Mouse (Mus musculus) stomach, embryonic 14.5 days (tissue): ENCODE results near the gene Gm44503. TPM values are rescaled to one million over a fixed set of nuclear protein-coding genes. Genes with fewer than 3 reads are reported as not detected.

Source experiments
- ATAC-seq: fragments of 200-750 bp; cut with Nextera tagmentation; 2 replicates; pipeline ENCODE4 v1.8.0; 2017; ENCODE audit warnings: low read depth, moderate TSS enrichment; ENCODE audit not compliant: insufficient number of reproducible peaks, insufficient read depth, low FRiP score
- H3K27ac ChIP-seq: fragments of 300-500 bp; sonication (generic); 2 replicates; pipeline ENCODE4 v1.5.1; 2014; ENCODE audit warnings: mild to moderate bottlenecking, low read length, moderate library complexity, mixed read lengths
- H3K27me3 ChIP-seq: fragments of 300-500 bp; sonication (generic); 2 replicates; pipeline ENCODE4 v1.6.1; 2014; ENCODE audit warnings: low read length, control low read depth, mixed read lengths; ENCODE audit not compliant: control insufficient read depth, insufficient read depth
- H3K36me3 ChIP-seq: fragments of 300-500 bp; sonication (generic); 2 replicates; pipeline ENCODE4 v1.6.1; 2014; ENCODE audit warnings: mild to moderate bottlenecking, control low read depth, low read length, moderate library complexity, mixed read lengths; ENCODE audit not compliant: control insufficient read depth, insufficient read depth
- H3K4me1 ChIP-seq: fragments of 300-500 bp; sonication (generic); 2 replicates; pipeline ENCODE4 v1.6.1; 2014; ENCODE audit warnings: low read length, control low read depth, mixed read lengths; ENCODE audit not compliant: control insufficient read depth, insufficient read depth
- H3K4me2 ChIP-seq: fragments of 300-500 bp; sonication (generic); replicated peaks from 2 replicates; pipeline ENCODE4 v1.6.1; 2014; ENCODE audit warnings: low read depth, low read length, control low read depth
- H3K4me3 ChIP-seq: fragments of 300-500 bp; sonication (generic); 2 replicates; pipeline ENCODE4 v1.5.1; 2014; ENCODE audit warnings: low read depth, low read length, control low read depth
- H3K9ac ChIP-seq: fragments of 300-500 bp; sonication (generic); replicated peaks from 2 replicates; pipeline ENCODE4 v1.6.1; 2014; ENCODE audit warnings: low read depth, mild to moderate bottlenecking, control low read depth, low read length, moderate library complexity, mixed read lengths
- H3K9me3 ChIP-seq: fragments of 300-500 bp; sonication (generic); 2 replicates; pipeline ENCODE4 v1.6.1; 2016; ENCODE audit warnings: low read depth, low read length, control low read depth; ENCODE audit not compliant: control insufficient read depth
- WGBS: fragments of 180-500 bp; shearing (Covaris S2); extraction: QIAGEN DNeasy Blood & Tissue Kit; methylation state at CpG from one replicate; pipeline ENCODE4 v1.1.7; 2014; 5-methylcytosine and 5-hydroxymethylcytosine counted together
- polyA plus RNA-seq: library from polyadenylated mRNA; unstranded; fragments of >200 nt; fragmentation: Nextera tagmentation; extraction: Ambion mirVana; gene quantifications from 2 replicates; pipeline ENCODE4 v1.2.1, GENCODE M21; 2014

Gm44503 gene
- polyA plus RNA-seq, 1 experiment from 2014 or later = not detected

GRCm38 (mm10) chr9:73001314-73002011 lies 42.8 kb downstream of the Gm44503 start:
- H3K27ac ChIP-seq = no peak overlapping the region
- ATAC-seq = no peak
- no peak overlapping the region for H3K4me2 ChIP-seq
- no peaks in the 10 kb centered on the region for H3K4me1 ChIP-seq
- H3K9me3 ChIP-seq = no peaks in the 10 kb centered on the region
- no peak overlapping the region for H3K4me3 ChIP-seq
- no peak overlapping the region for H3K9ac ChIP-seq
- H3K36me3 ChIP-seq = peaks cover 3% of the 10 kb centered on the region; the same call in 1 of the 2 replicates
- WGBS = 86% methylated on average over 13 of the region's 13 CpGs
- H3K27me3 ChIP-seq = no peaks in the 10 kb centered on the region

GRCm38 (mm10) chr9:73002177-73002576 lies 43.5 kb downstream of the Gm44503 start:
- Histone ChIP-seq H3K4me2 (no peak overlapping the region), H3K9me3 (no peaks in the 10 kb centered on the region), H3K4me3 (no peak overlapping the region), H3K9ac (no peak overlapping the region), H3K4me1 (no peaks in the 10 kb centered on the region), H3K27ac (no peak overlapping the region), H3K36me3 (peaks cover 3% of the 10 kb centered on the region; the same call in 1 of the 2 replicates), H3K27me3 (no peaks in the 10 kb centered on the region)
- 73% methylated on average over 3 of the region's 3 CpGs for WGBS
- ATAC-seq = no peak

GRCm38 (mm10) chr9:73004076-73004475 lies 45.4 kb downstream of the Gm44503 start:
- ATAC-seq = no peak
- WGBS = 83% methylated on average over 8 of the region's 8 CpGs
- H3K9ac ChIP-seq = no peak overlapping the region
- no peak overlapping the region for H3K27ac ChIP-seq
- no peaks in the 10 kb centered on the region for H3K27me3 ChIP-seq
- no peaks in the 10 kb centered on the region for H3K9me3 ChIP-seq
- H3K4me1 ChIP-seq = no peaks in the 10 kb centered on the region
- H3K4me2 ChIP-seq = no peak overlapping the region
- peaks cover 3% of the 10 kb centered on the region; the same call in 1 of the 2 replicates for H3K36me3 ChIP-seq
- no peak overlapping the region for H3K4me3 ChIP-seq

- Histone ChIP-seq H3K9me3 (no peaks in the 10 kb centered on the region), H3K4me2 (no peak overlapping the region), H3K4me3 (no peak overlapping the region), H3K36me3 (peaks cover 3% of the 10 kb centered on the region; the same call in 1 of the 2 replicates), H3K27ac (no peak overlapping the region), H3K27me3 (no peaks in the 10 kb centered on the region), H3K9ac (no peak overlapping the region), H3K4me1 (no peaks in the 10 kb centered on the region)
- no peak for ATAC-seq
- 86% methylated on average over 6 of the region's 6 CpGs for WGBS
These were observed 46.5 kb downstream of the Gm44503 start for GRCm38 (mm10) chr9:73005106-73005505.

- Histone ChIP-seq H3K4me3 (no peak overlapping the region), H3K27ac (no peak overlapping the region), H3K9ac (no peak overlapping the region), H3K4me2 (no peak overlapping the region), H3K27me3 (no peaks in the 10 kb centered on the region), H3K36me3 (peaks cover 3% of the 10 kb centered on the region; the same call in 1 of the 2 replicates), H3K4me1 (no peaks in the 10 kb centered on the region), H3K9me3 (no peaks in the 10 kb centered on the region)
- WGBS = 96% methylated on average over 3 of the region's 3 CpGs
- ATAC-seq = no peak
These were observed 47.5 kb downstream of the Gm44503 start for GRCm38 (mm10) chr9:73006175-73006574.

GRCm38 (mm10) chr9:73008384-73008783 lies 49.7 kb downstream of the Gm44503 start:
- Histone ChIP-seq H3K9me3 (no peaks in the 10 kb centered on the region), H3K9ac (no peak overlapping the region), H3K4me1 (no peaks in the 10 kb centered on the region), H3K4me2 (no peak overlapping the region), H3K4me3 (no peak overlapping the region), H3K36me3 (peaks cover 3% of the 10 kb centered on the region; the same call in 1 of the 2 replicates), H3K27ac (no peak overlapping the region), H3K27me3 (no peaks in the 10 kb centered on the region)
- 64% methylated on average over 3 of the region's 3 CpGs for WGBS
- no peak for ATAC-seq

- WGBS = 88% methylated on average over 4 of the region's 4 CpGs
- H3K36me3 ChIP-seq = peaks cover 19% of the 10 kb centered on the region
These were observed 54.0 kb downstream of the Gm44503 start for GRCm38 (mm10) chr9:73012629-73013028.

GRCm38 (mm10) chr9:73014724-73015123 lies 56.1 kb downstream of the Gm44503 start:
- Histone ChIP-seq H3K9ac (no peak overlapping the region), H3K36me3 (peaks cover 19% of the 10 kb centered on the region), H3K4me1 (no peaks in the 10 kb centered on the region), H3K9me3 (no peaks in the 10 kb centered on the region), H3K27me3 (no peaks in the 10 kb centered on the region), H3K4me3 (no peak overlapping the region), H3K4me2 (no peak overlapping the region), H3K27ac (no peak overlapping the region)
- no peak for ATAC-seq
- 73% methylated on average over 13 of the region's 13 CpGs for WGBS

More at GRCm38 (mm10) chr9:73012629-73013028, 54.0 kb downstream of the Gm44503 start:
- Histone ChIP-seq H3K4me2 (no peak overlapping the region), H3K9me3 (no peaks in the 10 kb centered on the region), H3K27me3 (no peaks in the 10 kb centered on the region), H3K9ac (no peak overlapping the region), H3K4me3 (no peak overlapping the region), H3K27ac (no peak overlapping the region), H3K4me1 (no peaks in the 10 kb centered on the region)
- no peak for ATAC-seq

GRCm38 (mm10) chr9:73019841-73020240 lies 61.2 kb downstream of the Gm44503 start:
- 92% methylated on average over 10 of the region's 10 CpGs for WGBS
- H3K4me2 ChIP-seq = no peak overlapping the region
- H3K27me3 ChIP-seq = no peaks in the 10 kb centered on the region
- no peak for ATAC-seq
- H3K27ac ChIP-seq = no peak overlapping the region
- H3K36me3 ChIP-seq = peaks cover 21% of the 10 kb centered on the region
- H3K9ac ChIP-seq = no peak overlapping the region
- H3K9me3 ChIP-seq = no peaks in the 10 kb centered on the region
- no peaks in the 10 kb centered on the region for H3K4me1 ChIP-seq
- no peak overlapping the region for H3K4me3 ChIP-seq
